Mouse (Mus musculus): Measurements from ENCODE around the gene Sost.
A peak's percentile ranks its signal among the peaks of the same experiment; 100 is the strongest.

DNA sequence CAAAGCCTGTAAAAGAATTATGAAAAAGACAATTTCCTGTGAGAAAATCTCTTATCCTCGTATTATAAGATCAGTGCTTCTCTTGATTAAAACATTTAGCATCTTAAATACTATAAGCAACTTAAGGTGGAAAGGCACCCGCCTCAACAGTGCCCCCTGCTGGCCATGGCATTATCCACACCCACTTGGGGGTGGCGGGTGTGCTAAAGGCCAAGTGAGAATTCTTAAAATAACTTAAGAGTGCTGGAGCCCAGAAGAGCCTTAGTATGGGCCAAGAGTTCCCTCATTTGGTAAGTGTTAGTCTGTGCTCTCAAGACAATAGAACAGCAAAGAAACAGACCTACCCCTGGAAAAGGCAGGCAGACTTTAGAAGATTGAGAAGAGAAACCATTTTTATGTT is 4.6 kb upstream of the Sost start:
- TF ChIP-seq CTCF (IDR thresholded peaks at IDR 0.05; ENCODE audit: borderline replicate concordance, insufficient read depth, low read length) (peak; percentile 23; the same call in 1 of the 2 replicates), POLR2A (IDR thresholded peaks at IDR 0.05; ENCODE audit: low read depth, low read length) (no peak)
